In the genomic region with DNA sequence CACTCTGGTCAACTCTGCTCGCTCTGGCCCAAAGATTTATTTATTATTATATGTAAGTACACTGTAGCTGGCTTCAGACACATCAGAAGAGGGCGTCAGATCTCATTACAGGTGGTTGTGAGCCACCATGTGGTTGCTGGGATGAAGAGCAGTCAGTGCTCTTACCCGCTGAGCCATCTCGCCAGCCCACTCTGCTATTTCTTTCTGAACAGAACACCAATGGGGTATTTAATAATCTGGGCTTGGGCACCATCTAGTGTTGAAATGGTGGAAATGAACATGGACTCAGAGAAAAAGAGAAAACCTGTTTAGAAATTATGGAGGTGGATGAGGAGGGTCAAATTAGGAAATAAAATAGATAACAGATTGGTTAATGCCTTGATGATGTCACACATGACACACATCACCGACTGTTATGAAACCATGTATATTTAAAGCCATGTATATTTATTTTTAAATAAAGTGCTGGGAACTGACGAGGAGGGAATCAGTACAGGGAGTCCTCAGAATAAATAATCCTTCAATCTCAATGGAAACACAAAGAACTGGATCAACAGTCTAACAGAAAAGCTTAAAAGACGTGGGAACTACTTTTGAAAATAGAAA, we compare ENCODE assay signal across 8 mouse cellular contexts. TPM values are rescaled to one million over a fixed set of nuclear protein-coding genes. Genes with fewer than 3 reads are reported as not detected.
A peak's percentile ranks its signal among the peaks of the same experiment; 100 is the strongest.
DNase-seq lines count a peak whose midpoint lies in the region; ATAC-seq and TF ChIP-seq lines count a peak whose summit lies in the region.

No protein-coding gene starts in this region.

- no peak overlapping the region for H3K4me3 ChIP-seq in ES-E14 (ENCODE audit: insufficient read depth in 1 of 2, low read depth in 1 of 2, low read length in 2 of 2, poor library complexity in 1 of 2, severe bottlenecking in 1 of 2)
- H3K4me3 ChIP-seq in forebrain, embryonic 12.5 days (replicated peaks): no peak overlapping the region
- no peak overlapping the region for H3K4me3 ChIP-seq in heart, embryonic 16.5 days (ENCODE audit: low read length)
- H3K4me3 ChIP-seq in liver, embryonic 11.5 days (ENCODE audit: low read depth, low read length): no peak overlapping the region
- no peak overlapping the region for H3K4me3 ChIP-seq in stomach, embryonic 16.5 days (replicated peaks; ENCODE audit: low read length)

- peak; percentile 77 for DNase-seq in ES-E14 (ENCODE audit: low read depth, low spot score)
- DNase-seq in c-Kit-positive CD71-positive TER-119-positive erythroid progenitor cells, embryonic 14.5 days (ENCODE audit: low spot score): peak; percentile 65
- peak; percentile 89 for DNase-seq in kidney, postnatal 14 days
- no peak for DNase-seq in liver, embryonic 11.5 days (ENCODE audit: low spot score)
- peak; percentile 66 to 80 for DNase-seq in natural killer cell, adult 2 months (ENCODE audit: low spot score in 2 of 2)

- in situ Hi-C loops in ES-E14 (cut with MboI; ENCODE audit: low sequenced_read_pairs in 2 of 2, unreplicated experiment in 2 of 2): loop anchor here in 1 of 2 experiments (10.0 kb wide), 1 partner anchor 343 kb away; no protein-coding TSS in a partner anchor

- WGBS in forebrain, embryonic 12.5 days: 18% methylated on average over 7 of the region's 7 CpGs
- 15% methylated on average over 7 of the region's 7 CpGs for WGBS in heart, embryonic 16.5 days
- 22% methylated on average over 7 of the region's 7 CpGs for WGBS in liver, embryonic 11.5 days
- 11% methylated on average over 7 of the region's 7 CpGs for WGBS in stomach, embryonic 16.5 days

- no peak overlapping the region for H3K9ac ChIP-seq in ES-E14 (ENCODE audit: insufficient read depth, low read depth, low read length, poor library complexity, severe bottlenecking)
- H3K9ac ChIP-seq in forebrain, embryonic 12.5 days: no peak overlapping the region
- no peak overlapping the region for H3K9ac ChIP-seq in heart, embryonic 16.5 days (ENCODE audit: low read length)
- H3K9ac ChIP-seq in liver, embryonic 11.5 days (ENCODE audit: low read depth, low read length): no peak overlapping the region
- H3K9ac ChIP-seq in stomach, embryonic 16.5 days (ENCODE audit: low read length): no peak overlapping the region

- H3K9me3 ChIP-seq in ES-E14 (ENCODE audit: control insufficient read depth, insufficient read depth, low read depth, low read length): no peaks in the 10 kb centered on the region
- H3K9me3 ChIP-seq in forebrain, embryonic 12.5 days: no peaks in the 10 kb centered on the region
- H3K9me3 ChIP-seq in heart, embryonic 16.5 days (replicated peaks; ENCODE audit: control insufficient read depth, low read length): no peaks in the 10 kb centered on the region
- no peaks in the 10 kb centered on the region for H3K9me3 ChIP-seq in liver, embryonic 11.5 days (ENCODE audit: control insufficient read depth, low read length)
- H3K9me3 ChIP-seq in stomach, embryonic 16.5 days (replicated peaks; ENCODE audit: control insufficient read depth, low read length): no peaks in the 10 kb centered on the region

- no peaks in the 10 kb centered on the region for H3K36me3 ChIP-seq in ES-E14 (ENCODE audit: control insufficient read depth, insufficient read depth, low read length, poor library complexity, severe bottlenecking)
- H3K36me3 ChIP-seq in forebrain, embryonic 12.5 days (replicated peaks): no peaks in the 10 kb centered on the region
- no peaks in the 10 kb centered on the region for H3K36me3 ChIP-seq in heart, embryonic 16.5 days (ENCODE audit: control insufficient read depth, insufficient read depth)
- H3K36me3 ChIP-seq in liver, embryonic 11.5 days (ENCODE audit: control insufficient read depth, insufficient read depth, low read length): no peaks in the 10 kb centered on the region
- no peaks in the 10 kb centered on the region for H3K36me3 ChIP-seq in stomach, embryonic 16.5 days (ENCODE audit: control insufficient read depth, insufficient read depth, low read length)

- no peak overlapping the region for H3K27ac ChIP-seq in ES-E14 (ENCODE audit: insufficient read depth, low read depth, low read length, poor library complexity, severe bottlenecking)
- no peak overlapping the region for H3K27ac ChIP-seq in forebrain, embryonic 12.5 days
- H3K27ac ChIP-seq in heart, embryonic 16.5 days (ENCODE audit: low read length): no peak overlapping the region
- H3K27ac ChIP-seq in liver, embryonic 11.5 days (ENCODE audit: low read depth, low read length): no peak overlapping the region
- no peak overlapping the region for H3K27ac ChIP-seq in stomach, embryonic 16.5 days (ENCODE audit: low read length)

- no peak overlapping the region for H3K4me2 ChIP-seq in forebrain, embryonic 12.5 days
- no peak overlapping the region for H3K4me2 ChIP-seq in heart, embryonic 16.5 days (ENCODE audit: low read depth, low read length)
- no peak overlapping the region for H3K4me2 ChIP-seq in liver, embryonic 11.5 days
- H3K4me2 ChIP-seq in stomach, embryonic 16.5 days (ENCODE audit: low read depth, low read length): no peak overlapping the region

- no peaks in the 10 kb centered on the region for H3K27me3 ChIP-seq in forebrain, embryonic 12.5 days
- H3K27me3 ChIP-seq in heart, embryonic 16.5 days (ENCODE audit: control insufficient read depth, insufficient read depth, low read length): no peaks in the 10 kb centered on the region
- H3K27me3 ChIP-seq in liver, embryonic 11.5 days (replicated peaks; ENCODE audit: control insufficient read depth, insufficient read depth, low read length): no peaks in the 10 kb centered on the region
- no peaks in the 10 kb centered on the region for H3K27me3 ChIP-seq in stomach, embryonic 16.5 days (ENCODE audit: control insufficient read depth, insufficient read depth, low read length)

- H3K4me1 ChIP-seq in ES-E14 (ENCODE audit: control insufficient read depth in 2 of 2, insufficient read depth in 2 of 2, low read length in 2 of 2, poor library complexity in 1 of 2): peaks cover 2 to 4% of the 10 kb centered on the region in 2 experiments; a peak in 3 of 4 replicates
- H3K4me1 ChIP-seq in forebrain, embryonic 12.5 days: peaks cover 5% of the 10 kb centered on the region
- peaks cover 3% of the 10 kb centered on the region; the same call in 1 of the 2 replicates for H3K4me1 ChIP-seq in heart, embryonic 16.5 days (ENCODE audit: control insufficient read depth, insufficient read depth, low read length)
- peaks cover 3% of the 10 kb centered on the region; the same call in 1 of the 2 replicates for H3K4me1 ChIP-seq in liver, embryonic 11.5 days (replicated peaks; ENCODE audit: control insufficient read depth, insufficient read depth, low read length)
- peaks cover 6% of the 10 kb centered on the region; the same call in 1 of the 2 replicates for H3K4me1 ChIP-seq in stomach, embryonic 16.5 days (ENCODE audit: control insufficient read depth, insufficient read depth, low read length)

- ATAC-seq in forebrain, embryonic 12.5 days (ENCODE audit: low FRiP score): peak; percentile 96
- ATAC-seq in heart, embryonic 16.5 days (replicated peaks; ENCODE audit: extremely low read depth, insufficient read depth, low FRiP score): peak; percentile 70
- ATAC-seq in liver, embryonic 11.5 days (replicated peaks; ENCODE audit: low FRiP score): peak; percentile 79
- ATAC-seq in stomach, embryonic 16.5 days (ENCODE audit: insufficient read depth, low FRiP score): peak; percentile 83; the same call in 1 of the 2 replicates

TF ChIP-seq in ES-E14, 5 proteins besides CTCF, POLR2A, EP300 and RAD21:
- peak; percentile 92 for TF ChIP-seq ZC3H11A (IDR thresholded peaks at IDR 0.05; ENCODE audit: borderline replicate concordance, low read depth, low read length)
- no peak for TF ChIP-seq MAFK (IDR thresholded peaks at IDR 0.05; ENCODE audit: insufficient read depth, low read depth, low read length)

RNA-seq across cellular contexts. Expression of a gene that starts 10.8 kb away (rescaled TPM):
- total RNA-seq in ES-E14 (2012; rRNA removed): 9.2 and 16.8 TPM in 2 replicates
- polyA plus RNA-seq in forebrain, embryonic 12.5 days (2016; fragmentation: Nextera tagmentation; extraction: Ambion mirVana): 66.3 TPM in 2 replicates
- 21.2 and 21.6 TPM in 2 replicates for polyA plus RNA-seq in heart, embryonic 16.5 days (2015; fragmentation: Nextera tagmentation; extraction: Ambion mirVana)
- polyA plus RNA-seq in liver, embryonic 11.5 days (2014; fragmentation: Nextera tagmentation; extraction: Ambion mirVana): 30.3 and 32.1 TPM in 2 replicates
- polyA plus RNA-seq in stomach, embryonic 16.5 days (2015; fragmentation: Nextera tagmentation; extraction: Ambion mirVana): 24.6 and 24.8 TPM in 2 replicates

RNA-seq across cellular contexts. Expression of a gene that starts 32.7 kb away (rescaled TPM):
- 6.6 and 12.9 TPM in 2 replicates for total RNA-seq in ES-E14 (2012; rRNA removed)
- 4.1 and 4.9 TPM in 2 replicates for polyA plus RNA-seq in forebrain, embryonic 12.5 days (2016; fragmentation: Nextera tagmentation; extraction: Ambion mirVana)
- polyA plus RNA-seq in heart, embryonic 16.5 days (2015; fragmentation: Nextera tagmentation; extraction: Ambion mirVana): 1.8 and 4.8 TPM in 2 replicates
- polyA plus RNA-seq in liver, embryonic 11.5 days (2014; fragmentation: Nextera tagmentation; extraction: Ambion mirVana): 1.2 and 2.9 TPM in 2 replicates
- 4.0 and 4.7 TPM in 2 replicates for polyA plus RNA-seq in stomach, embryonic 16.5 days (2015; fragmentation: Nextera tagmentation; extraction: Ambion mirVana)

RNA-seq across cellular contexts. Expression of a gene that starts 57.4 kb away (rescaled TPM):
- 1.1 and 1.2 TPM in 2 replicates for total RNA-seq in ES-E14 (2012; rRNA removed)
- 0.59 and 0.98 TPM in 2 replicates for polyA plus RNA-seq in forebrain, embryonic 12.5 days (2016; fragmentation: Nextera tagmentation; extraction: Ambion mirVana)
- polyA plus RNA-seq in heart, embryonic 16.5 days (2015; fragmentation: Nextera tagmentation; extraction: Ambion mirVana): 0.62 and 0.79 TPM in 2 replicates
- 0.53 and 0.71 TPM in 2 replicates for polyA plus RNA-seq in liver, embryonic 11.5 days (2014; fragmentation: Nextera tagmentation; extraction: Ambion mirVana)
- polyA plus RNA-seq in stomach, embryonic 16.5 days (2015; fragmentation: Nextera tagmentation; extraction: Ambion mirVana): 4.7 and 6.2 TPM in 2 replicates

RNA-seq across cellular contexts. Expression of a gene that starts 57.5 kb away (rescaled TPM):
- 52.6 and 73.4 TPM in 2 replicates for total RNA-seq in ES-E14 (2012; rRNA removed)
- 74.7 and 91.1 TPM in 2 replicates for polyA plus RNA-seq in forebrain, embryonic 12.5 days (2016; fragmentation: Nextera tagmentation; extraction: Ambion mirVana)
- 53.0 and 54.4 TPM in 2 replicates for polyA plus RNA-seq in heart, embryonic 16.5 days (2015; fragmentation: Nextera tagmentation; extraction: Ambion mirVana)
- 41.5 and 50.5 TPM in 2 replicates for polyA plus RNA-seq in liver, embryonic 11.5 days (2014; fragmentation: Nextera tagmentation; extraction: Ambion mirVana)
- 97.0 and 106 TPM in 2 replicates for polyA plus RNA-seq in stomach, embryonic 16.5 days (2015; fragmentation: Nextera tagmentation; extraction: Ambion mirVana)
